12 mouse cellular contexts compared by ENCODE assay signal in genomic region chr10:8894965-8895515, GRCm38 (mm10).
"Had no signal": no experiment of that assay in that cellular context is flagged by ENCODE, and none has a peak within 500 bp of the region (broad histone marks: within the 10 kb centered on the region; RNA-seq: fewer than 3 reads in every experiment).

No protein-coding gene starts in this region.

- H3K36me3 ChIP-seq: limb, embryonic 13.5 days; liver, embryonic 13.5 days; midbrain, embryonic 15.5 days had no signal

- H3K27ac ChIP-seq: kidney, postnatal 0 days; layer of hippocampus, adult 2 months; limb, embryonic 13.5 days; liver, embryonic 13.5 days; midbrain, embryonic 15.5 days had no signal

- H3K4me1 ChIP-seq: midbrain, embryonic 15.5 days had no signal

- H3K9me3 ChIP-seq: limb, embryonic 13.5 days; liver, embryonic 13.5 days; midbrain, embryonic 15.5 days had no signal

- H3K4me2 ChIP-seq: limb, embryonic 13.5 days; liver, embryonic 13.5 days; midbrain, embryonic 15.5 days had no signal

- DNase-seq: kidney, adult 11 months; kidney, adult 9 months; kidney, postnatal 4 days; left cerebral cortex, postnatal 4 days; liver, embryonic 13.5 days; lung, adult 18-20 months; right cerebral cortex, postnatal 14 days; thymus, postnatal 25 days had no signal

- H3K4me3 ChIP-seq: layer of hippocampus, adult 2 months; limb, embryonic 13.5 days; liver, embryonic 13.5 days; midbrain, embryonic 15.5 days had no signal

- H3K9ac ChIP-seq: limb, embryonic 13.5 days; liver, embryonic 13.5 days; midbrain, embryonic 15.5 days had no signal

- ATAC-seq: midbrain, embryonic 15.5 days had no signal

- H3K27me3 ChIP-seq: limb, embryonic 13.5 days; liver, embryonic 13.5 days; midbrain, embryonic 15.5 days had no signal
